ENCODE assay signal across 18 mouse cellular contexts in the genomic region with DNA sequence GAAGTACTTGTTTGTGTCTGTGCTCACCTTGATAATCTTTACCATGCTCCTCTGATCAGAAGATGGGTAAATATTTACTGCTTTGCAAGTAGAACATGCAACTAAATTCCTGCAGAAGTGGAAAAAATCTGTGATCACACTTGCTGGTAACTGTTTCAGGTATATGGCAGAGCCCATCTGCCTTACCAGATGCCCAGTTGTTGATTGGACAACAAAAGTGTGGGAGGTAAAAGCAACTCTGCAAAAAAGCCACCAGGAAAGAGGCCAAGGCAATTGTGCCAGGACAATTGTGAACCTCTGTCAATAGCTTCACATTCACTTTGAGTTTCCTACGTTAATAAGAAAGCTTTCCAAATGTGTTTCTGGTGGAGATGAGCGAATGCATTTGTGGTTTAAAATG.
A peak's percentile ranks its signal among the peaks of the same experiment; 100 is the strongest.
DNase-seq lines count a peak whose midpoint lies in the region.
"Had no signal": no experiment of that assay in that cellular context is flagged by ENCODE, and none has a peak within 500 bp of the region (broad histone marks: within the 10 kb centered on the region; RNA-seq: fewer than 3 reads in every experiment).

No protein-coding gene starts in this region.

- peak; percentile 69 for DNase-seq in cerebellum, adult 11-12 months
- DNase-seq in cerebellum, adult 9-10 months = peak; percentile 77
- DNase-seq in layer of hippocampus, adult 18-20 months (ENCODE audit: low spot score in 2 of 2) = peak; percentile 8 to 25
- peak; percentile 2 for DNase-seq in telencephalon, adult 2 months (ENCODE audit: low read depth, low spot score)
- no peak for DNase-seq in spleen, postnatal 36 days (ENCODE audit: low spot score in 2 of 2)
- no peak for DNase-seq in heart, adult 11 months
- no peak for DNase-seq in natural killer cell, adult 2 months (ENCODE audit: low spot score in 2 of 2)
- DNase-seq: adrenal gland, adult 8-10 months; gastrocnemius, postnatal 14 days; heart, adult 2 months; kidney, adult 18-20 months; kidney, postnatal 4 days; liver, embryonic 13.5 days; lung, embryonic 14.5 days; lung, postnatal 36 days; retina, postnatal 1 day; right cerebral cortex, postnatal 25 days; thymus, postnatal 4 days had no signal

Comparison
In these comparisons a context has a peak if more than half of its experiments do, and no peak if none do; other contexts are left out.
1. DNase-seq: peak in cerebellum, adult 11-12 months (single experiment), cerebellum, adult 9-10 months (single experiment), layer of hippocampus, adult 18-20 months (2 of 2) and telencephalon, adult 2 months (single experiment); none in spleen, postnatal 36 days (0 of 2), heart, adult 11 months (single experiment) and natural killer cell, adult 2 months (0 of 2).